Mouse (Mus musculus) CD4-positive, CD25-positive, alpha-beta regulatory T cell, adult 2 months (primary cell): ENCODE results near the gene Sun2.

ENCODE experiments used
- DNase-seq: peaks from one replicate; pipeline ENCODE4 v3.0.0-alpha.2; 2012; ENCODE audit warnings: low read depth, low spot score

Gene Sun2

DNA sequence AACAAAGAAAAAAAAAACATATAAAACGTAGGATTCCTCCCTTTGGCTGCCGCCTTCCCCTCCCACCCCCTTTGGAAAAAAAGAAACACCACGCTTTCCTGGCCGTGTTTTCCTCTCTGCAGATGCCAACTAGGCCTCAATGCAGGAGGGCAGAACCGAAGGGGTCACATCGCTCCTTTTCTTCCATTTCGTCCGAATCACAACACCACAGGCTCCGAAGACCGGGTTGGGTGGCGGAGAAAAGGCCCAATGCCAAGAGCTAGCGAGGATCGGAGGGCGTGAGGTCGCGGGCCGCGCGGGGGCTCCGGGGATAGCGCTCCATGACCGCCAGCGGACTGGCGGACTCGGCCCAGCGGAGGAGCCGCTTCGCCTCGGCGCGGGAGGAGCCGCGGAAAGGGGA is 55.2 kb downstream of the Sun2 start:
- DNase-seq: no peak

DNA sequence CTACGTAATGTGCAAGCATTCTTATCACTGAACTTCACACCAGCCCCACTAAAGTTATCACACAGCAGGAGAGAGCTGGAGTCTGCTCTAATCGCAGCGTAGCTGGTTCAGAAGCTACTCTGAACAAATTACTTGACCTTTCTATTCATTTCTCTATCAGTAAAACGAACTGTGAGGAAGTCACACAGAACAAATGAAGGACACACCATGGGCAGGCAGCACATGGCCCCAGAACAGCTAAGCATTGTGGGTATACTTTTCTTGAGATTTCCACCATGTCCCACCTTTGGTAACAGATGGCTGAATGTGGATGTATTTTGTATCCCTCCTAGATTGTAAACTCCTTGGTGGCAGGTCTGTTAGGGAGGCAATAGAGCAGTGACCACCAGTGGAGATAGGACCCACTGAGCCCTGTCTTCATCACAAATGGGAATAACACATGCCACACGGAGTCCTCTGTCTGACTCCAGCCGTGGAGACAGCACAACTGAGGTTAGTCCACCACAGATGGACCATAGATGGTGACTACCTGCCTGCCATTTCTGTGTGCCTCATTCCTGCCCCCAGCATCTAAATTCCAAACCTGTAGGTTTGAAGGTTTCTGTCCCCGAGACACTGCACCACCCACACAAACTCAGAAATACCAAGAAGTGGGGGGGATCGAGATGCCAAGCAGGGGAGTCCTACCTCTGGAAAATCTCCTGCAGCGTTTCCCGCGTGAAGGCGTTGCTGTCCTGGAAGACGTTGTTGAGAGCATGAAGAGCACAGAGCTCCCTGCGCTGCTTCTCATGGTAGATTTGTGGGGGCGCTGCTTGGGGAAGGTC is 56.1 kb downstream of the Sun2 start:
- DNase-seq: peak; percentile 22

DNA sequence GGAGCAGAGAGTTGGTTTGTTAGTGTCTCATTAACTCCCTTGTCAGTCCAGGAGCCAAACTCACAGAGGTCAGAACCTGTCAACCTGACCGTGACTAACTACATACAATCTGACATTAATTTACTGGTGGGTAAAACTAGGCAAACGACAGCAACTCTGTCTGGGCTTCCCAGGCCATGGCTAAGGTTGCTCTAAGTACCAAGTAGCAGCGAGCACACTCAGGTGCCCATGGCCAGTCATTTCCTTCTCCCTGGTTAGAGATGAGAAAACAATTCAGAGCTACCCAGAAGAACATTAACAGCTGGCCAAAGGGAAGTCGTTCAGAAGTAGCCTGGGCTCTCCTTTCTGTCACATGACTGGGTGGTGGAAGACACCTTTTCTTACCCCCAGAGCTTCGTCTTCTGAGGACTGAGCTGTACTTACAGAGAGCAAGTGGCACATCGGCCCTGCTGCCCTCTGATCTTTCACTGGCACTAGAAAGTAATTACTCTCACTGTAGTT is 57.1 kb downstream of the Sun2 start:
- DNase-seq: no peak

DNA sequence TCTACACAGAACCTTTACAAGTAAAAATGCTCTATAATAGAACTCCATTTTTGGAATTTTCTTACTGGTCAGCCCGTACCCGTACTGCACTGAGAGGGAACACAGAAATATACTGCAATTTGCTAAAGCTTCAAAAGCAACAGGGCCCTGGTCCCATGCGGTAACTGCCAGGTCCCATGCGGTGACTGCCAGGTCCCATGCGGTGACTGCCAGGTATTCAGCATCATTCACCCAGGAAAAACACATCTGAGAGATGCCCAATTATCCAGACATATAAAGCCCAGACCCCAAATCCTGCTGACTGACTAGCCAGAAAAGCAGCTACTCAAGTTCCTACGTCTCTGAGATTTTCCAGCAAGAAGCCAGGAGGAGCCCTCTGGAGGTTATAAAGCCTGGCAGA is 57.7 kb downstream of the Sun2 start:
- no peak for DNase-seq

DNA sequence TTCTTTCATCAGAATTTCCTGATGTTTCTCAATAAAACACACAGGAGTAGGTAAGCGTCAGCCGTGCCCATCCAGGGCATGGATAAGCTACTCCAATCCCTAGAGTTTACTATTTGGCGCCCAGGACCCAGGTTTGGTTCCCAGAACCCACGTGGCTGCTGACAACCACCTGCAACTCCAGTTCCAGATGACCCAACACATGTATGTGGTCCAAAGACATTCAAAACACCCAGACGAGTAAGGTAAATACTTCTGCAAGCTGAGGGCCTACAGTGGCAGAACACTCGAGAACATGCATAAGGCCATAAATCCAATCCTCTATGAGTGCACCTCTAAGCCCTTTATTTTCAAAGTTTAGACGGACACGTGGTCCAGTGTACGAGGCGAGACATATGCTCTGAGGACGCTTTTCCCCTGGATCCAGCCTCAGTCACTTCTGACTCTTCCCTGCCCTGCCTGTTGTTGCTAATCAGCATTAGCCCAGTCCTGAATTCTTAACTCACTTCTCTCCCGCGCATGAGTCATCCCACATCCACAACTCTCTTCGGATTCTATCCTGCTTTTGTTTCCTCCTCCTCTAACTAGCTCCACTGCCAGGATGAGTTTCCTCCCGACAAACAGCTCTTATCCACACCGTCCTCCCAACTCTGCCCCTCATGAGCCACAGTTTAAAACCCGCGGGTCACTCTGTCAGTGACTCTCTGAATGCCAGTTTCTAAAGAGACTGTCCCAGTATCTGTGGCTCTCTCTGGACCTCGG is 58.5 kb downstream of the Sun2 start:
- DNase-seq: no peak

DNA sequence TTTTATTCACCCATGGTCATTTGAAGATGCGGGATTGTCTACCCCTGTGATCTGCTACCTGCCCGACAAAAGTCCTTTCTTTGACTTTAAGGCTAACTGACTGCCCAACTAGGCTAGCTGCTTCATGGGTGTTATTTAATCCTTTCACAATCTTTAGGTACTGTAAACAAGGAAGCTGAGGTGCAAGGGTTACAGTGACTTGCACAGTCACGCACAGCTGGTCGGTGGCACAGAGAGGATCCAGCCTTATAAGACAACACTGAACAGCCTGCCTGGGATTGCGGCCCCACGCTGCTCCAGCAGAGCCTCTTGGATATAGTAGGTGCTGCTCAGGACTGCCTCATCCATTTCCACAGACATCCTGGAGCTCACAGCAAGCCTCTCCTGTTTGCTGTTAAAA is 59.2 kb downstream of the Sun2 start:
- DNase-seq: no peak

DNA sequence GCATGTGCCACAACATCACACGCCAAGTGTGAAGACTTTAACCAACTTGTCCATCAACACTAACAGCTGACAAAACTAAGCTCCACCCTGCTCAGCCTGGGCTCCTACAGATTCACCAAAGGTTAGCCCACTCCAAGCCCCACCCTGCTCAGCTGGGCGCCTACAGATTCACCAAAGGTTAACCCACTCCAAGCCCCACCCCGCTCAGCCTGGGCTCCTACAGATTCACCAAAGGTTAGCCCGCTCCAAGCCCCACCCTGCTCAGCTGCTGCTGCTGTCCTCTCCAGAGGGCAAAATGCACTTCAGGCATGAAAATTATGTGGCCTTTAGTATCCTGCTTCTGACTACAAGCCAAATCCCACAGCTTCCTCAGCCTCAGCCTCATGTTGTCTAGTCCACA is 60.4 kb downstream of the Sun2 start:
- DNase-seq: no peak

DNA sequence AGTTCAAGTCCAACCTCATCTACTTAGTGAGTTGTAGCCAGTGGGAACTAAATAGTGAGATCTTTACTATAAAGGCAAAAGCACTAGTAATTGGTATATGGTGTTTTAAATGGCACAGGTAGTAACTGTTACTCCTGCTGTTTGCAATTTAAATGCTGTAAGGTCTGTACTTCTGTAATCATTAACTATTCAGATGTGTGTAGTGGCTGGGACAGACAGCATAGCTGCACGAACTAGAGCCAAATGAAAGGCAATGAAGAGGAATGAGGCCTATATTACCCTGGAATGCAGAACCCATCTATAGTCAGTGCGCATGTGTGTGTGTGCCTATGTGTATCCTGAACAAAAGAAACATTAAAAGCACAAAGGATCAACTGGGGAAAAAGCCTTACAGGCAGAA is 64.4 kb downstream of the Sun2 start:
- DNase-seq: no peak
